Mouse (Mus musculus) lung, embryonic 14.5 days (tissue): ENCODE data around the gene Yif1a. TPM values are rescaled to one million over a fixed set of nuclear protein-coding genes. Genes with fewer than 3 reads are reported as not detected.

ENCODE experiments used
- ATAC-seq: fragments of 200-750 bp; cut with Nextera tagmentation; 2 replicates; pipeline ENCODE4 v1.8.0; 2017; ENCODE audit warnings: mild to moderate bottlenecking, moderate TSS enrichment, moderate library complexity; ENCODE audit not compliant: insufficient read depth
- DNase-seq: peaks from one replicate; pipeline ENCODE4 v3.0.0-alpha.2; 2015
- H3K27ac ChIP-seq: fragments of 300-500 bp; sonication (generic); 2 replicates; pipeline ENCODE4 v1.5.1; 2014; ENCODE audit warnings: low read depth, mild to moderate bottlenecking, moderate library complexity
- H3K27me3 ChIP-seq: fragments of 300-500 bp; sonication (generic); 2 replicates; pipeline ENCODE4 v1.6.1; 2014; ENCODE audit warnings: low read length, control low read depth; ENCODE audit not compliant: insufficient read depth
- H3K36me3 ChIP-seq: fragments of 300-500 bp; sonication (generic); 2 replicates; pipeline ENCODE4 v1.6.1; 2014; ENCODE audit warnings: control low read depth; ENCODE audit not compliant: insufficient read depth
- H3K4me1 ChIP-seq: fragments of 300-500 bp; sonication (generic); 2 replicates; pipeline ENCODE4 v1.6.1; 2014; ENCODE audit warnings: antibody characterized with exemption, control low read depth; ENCODE audit not compliant: insufficient read depth
- H3K4me2 ChIP-seq: fragments of 300-500 bp; sonication (generic); 2 replicates; pipeline ENCODE4 v1.6.1; 2014; ENCODE audit warnings: mild to moderate bottlenecking
- H3K4me3 ChIP-seq: fragments of 300-500 bp; sonication (generic); 2 replicates; pipeline ENCODE4 v1.5.1; 2014; ENCODE audit warnings: low read depth, low read length
- H3K9ac ChIP-seq: fragments of 300-500 bp; sonication (generic); 2 replicates; pipeline ENCODE4 v1.6.1; 2014
- H3K9me3 ChIP-seq: fragments of 300-500 bp; sonication (generic); 2 replicates; pipeline ENCODE4 v1.6.1; 2016; ENCODE audit warnings: low read depth, low read length, control low read depth
- CTCF ChIP-seq: IDR thresholded peaks from 2 replicates; pipeline ENCODE4 v1.5.1; 2016; ENCODE audit warnings: antibody characterized with exemption, low read depth
- WGBS: fragments of 180-500 bp; shearing (Covaris S2); extraction: QIAGEN DNeasy Blood & Tissue Kit; methylation state at CpG from one replicate; pipeline ENCODE4 v1.1.7; 2014; 5-methylcytosine and 5-hydroxymethylcytosine counted together
- polyA plus RNA-seq: library from polyadenylated mRNA; unstranded; fragments of >200 nt; fragmentation: Nextera tagmentation; extraction: Ambion mirVana; gene quantifications from 2 replicates; pipeline ENCODE4 v1.2.1, GENCODE M21; 2014

Yif1a gene
- polyA plus RNA-seq, 1 experiment from 2014 or later = 99.2 TPM

GRCm38 (mm10) chr19:5124055-5124614 lies 35.8 kb downstream of the Yif1a start:
- H3K9ac ChIP-seq = no peak overlapping the region
- H3K4me2 ChIP-seq = no peak overlapping the region
- 61% methylated on average over 7 of the region's 7 CpGs for WGBS
- no peak for ATAC-seq
- no peak overlapping the region for H3K4me3 ChIP-seq
- H3K27me3 ChIP-seq = no peaks in the 10 kb centered on the region
- H3K27ac ChIP-seq = no peak overlapping the region
- no peak for DNase-seq
- TF ChIP-seq CTCF = no peak
- H3K4me1 ChIP-seq = no peaks in the 10 kb centered on the region
- no peaks in the 10 kb centered on the region for H3K36me3 ChIP-seq
- H3K9me3 ChIP-seq = no peaks in the 10 kb centered on the region

GRCm38 (mm10) chr19:5129770-5130169 lies 41.4 kb downstream of the Yif1a start:
- no peak overlapping the region for H3K27ac ChIP-seq
- WGBS = 50% methylated on average over 1 of the region's 1 CpGs
- TF ChIP-seq CTCF = peak; percentile 47
- ATAC-seq (no peak), DNase-seq (peak; percentile 19)
- H3K4me1 ChIP-seq = no peaks in the 10 kb centered on the region
- no peak overlapping the region for H3K4me2 ChIP-seq
- H3K9ac ChIP-seq = no peak overlapping the region
- H3K4me3 ChIP-seq = no peak overlapping the region
- peaks cover 18% of the 10 kb centered on the region; the same call in 1 of the 2 replicates for H3K36me3 ChIP-seq
- no peaks in the 10 kb centered on the region for H3K9me3 ChIP-seq
- H3K27me3 ChIP-seq = no peaks in the 10 kb centered on the region

- H3K27ac ChIP-seq = no peak overlapping the region
- H3K9me3 ChIP-seq = no peaks in the 10 kb centered on the region
- WGBS = 56% methylated on average over 4 of the region's 4 CpGs
- ATAC-seq = no peak
- no peak overlapping the region for H3K4me2 ChIP-seq
- TF ChIP-seq CTCF = no peak
- no peaks in the 10 kb centered on the region for H3K27me3 ChIP-seq
- no peak overlapping the region for H3K9ac ChIP-seq
- H3K36me3 ChIP-seq = peaks cover 26% of the 10 kb centered on the region; the same call in 1 of the 2 replicates
- DNase-seq = no peak
- no peaks in the 10 kb centered on the region for H3K4me1 ChIP-seq
- H3K4me3 ChIP-seq = no peak overlapping the region
These were observed 42.9 kb downstream of the Yif1a start for GRCm38 (mm10) chr19:5131237-5131636.

- H3K4me1 ChIP-seq = no peaks in the 10 kb centered on the region
- peak; percentile 86 for DNase-seq
- H3K4me3 ChIP-seq = no peak overlapping the region
- H3K27ac ChIP-seq = no peak overlapping the region
- H3K9ac ChIP-seq = no peak overlapping the region
- WGBS = 2% methylated on average over 2 of the region's 2 CpGs
- H3K27me3 ChIP-seq = no peaks in the 10 kb centered on the region
- H3K9me3 ChIP-seq = no peaks in the 10 kb centered on the region
- 0 out of 2 replicates have a peak, but pooled peaks have one; percentile 21 for ATAC-seq
- peaks cover 37% of the 10 kb centered on the region; the same call in 1 of the 2 replicates for H3K36me3 ChIP-seq
- H3K4me2 ChIP-seq = no peak overlapping the region
- peak; percentile 74 for TF ChIP-seq CTCF
These were observed 51.3 kb downstream of the Yif1a start for GRCm38 (mm10) chr19:5139640-5140039.

Other genes with a start within 250 kb of the Yif1a start
- 47.2 and 47.7 TPM in 2 replicates for gene Ccs, start 249.2 kb upstream of the Yif1a start, polyA plus RNA-seq
- gene Ccdc87, start 249.2 kb upstream of the Yif1a start, polyA plus RNA-seq = 0.05 TPM in 2 replicates
- gene Ctsf, start 233.4 kb upstream of the Yif1a start, polyA plus RNA-seq = 13.8 and 17.3 TPM in 2 replicates
- gene Actn3, start 210.6 kb upstream of the Yif1a start, polyA plus RNA-seq = 1.5 and 1.6 TPM in 2 replicates
- 6.2 and 7.9 TPM in 2 replicates for gene Zdhhc24, start 209.9 kb upstream of the Yif1a start, polyA plus RNA-seq
- 7.6 and 8.0 TPM in 2 replicates for gene Bbs1, start 181.9 kb upstream of the Yif1a start, polyA plus RNA-seq
- 84.0 and 88.6 TPM in 2 replicates for gene Dpp3, start 160.3 kb upstream of the Yif1a start, polyA plus RNA-seq
- gene Peli3, start 145.4 kb upstream of the Yif1a start, polyA plus RNA-seq = 1.6 TPM in 2 replicates
- 120 TPM in 2 replicates for gene Mrpl11, start 126.4 kb upstream of the Yif1a start, polyA plus RNA-seq
- 0.05 TPM in 1 of 2 replicates, not detected in the other for gene Npas4, start 98.2 kb upstream of the Yif1a start, polyA plus RNA-seq
- 3.1 and 3.4 TPM in 2 replicates for gene Slc29a2, start 64.7 kb upstream of the Yif1a start, polyA plus RNA-seq
- gene B4gat1, start 49.7 kb upstream of the Yif1a start, polyA plus RNA-seq = 45.8 and 47.9 TPM in 2 replicates
- 1.3 and 1.8 TPM in 2 replicates for gene AC124502.3, start 49.6 kb upstream of the Yif1a start, polyA plus RNA-seq
- 43.4 and 48.0 TPM in 2 replicates for gene Brms1, start 47.2 kb upstream of the Yif1a start, polyA plus RNA-seq
- 4.0 and 5.9 TPM in 2 replicates for gene Rin1, start 38.1 kb upstream of the Yif1a start, polyA plus RNA-seq
- 105 and 110 TPM in 2 replicates for gene Cd248, start 20.5 kb upstream of the Yif1a start, polyA plus RNA-seq
- gene Tmem151a, start 3.0 kb upstream of the Yif1a start, polyA plus RNA-seq = 3.1 and 4.4 TPM in 2 replicates
- 14.8 and 15.3 TPM in 2 replicates for gene Cnih2, start 10.0 kb downstream of the Yif1a start, polyA plus RNA-seq
- gene Rab1b, start 18.5 kb downstream of the Yif1a start, polyA plus RNA-seq = 278 and 289 TPM in 2 replicates
- gene Klc2, start 30.0 kb downstream of the Yif1a start, polyA plus RNA-seq = 20.4 and 24.8 TPM in 2 replicates
- gene Pacs1, start 184.6 kb downstream of the Yif1a start, polyA plus RNA-seq = 27.8 and 31.8 TPM in 2 replicates
- 334 and 368 TPM in 2 replicates for gene Sf3b2, start 206.9 kb downstream of the Yif1a start, polyA plus RNA-seq
- gene Gal3st3, start 209.8 kb downstream of the Yif1a start, polyA plus RNA-seq = 2.2 and 2.9 TPM in 2 replicates
- gene Catsper1, start 247.2 kb downstream of the Yif1a start, polyA plus RNA-seq = not detected in 2 replicates